Mouse (Mus musculus): ENCODE data around the gene 2310061N02Rik. TPM values are rescaled to one million over a fixed set of nuclear protein-coding genes. Genes with fewer than 3 reads are reported as not detected.

2310061N02Rik gene
- polyA plus RNA-seq, 1 experiment from 2014 or later = not detected

- Histone ChIP-seq H3K4me3 (ENCODE audit: low read depth, low read length) (no peak overlapping the region), H3K4me2 (no peak overlapping the region), H3K36me3 (ENCODE audit: control insufficient read depth, insufficient read depth, low read length) (no peaks in the 10 kb centered on the region), H3K27me3 (ENCODE audit: control insufficient read depth, insufficient read depth, low read length) (no peaks in the 10 kb centered on the region), H3K9me3 (replicated peaks; ENCODE audit: control insufficient read depth, low read length) (no peaks in the 10 kb centered on the region), H3K4me1 (ENCODE audit: control insufficient read depth, insufficient read depth, low read length) (no peaks in the 10 kb centered on the region), H3K9ac (ENCODE audit: low read depth, low read length) (no peak overlapping the region), H3K27ac (ENCODE audit: low read depth, low read length) (no peak overlapping the region)
- WGBS (ENCODE audit: insufficient replicate concordance) = 73% methylated on average over 4 of the region's 4 CpGs
- ATAC-seq (replicated peaks; ENCODE audit: insufficient number of reproducible peaks, low FRiP score, low TSS enrichment) = no peak
Measured at GRCm38 (mm10) chr16:88710757-88711156, 3.0 kb upstream of the 2310061N02Rik start.

GRCm38 (mm10) chr16:88701072-88701864, 6.5 kb downstream of the 2310061N02Rik start:
- Histone ChIP-seq H3K9ac (ENCODE audit: low read depth, low read length) (no peak overlapping the region), H3K27ac (ENCODE audit: low read depth, low read length) (no peak overlapping the region), H3K4me2 (no peak overlapping the region), H3K27me3 (ENCODE audit: control insufficient read depth, insufficient read depth, low read length) (no peaks in the 10 kb centered on the region), H3K4me1 (ENCODE audit: control insufficient read depth, insufficient read depth, low read length) (no peaks in the 10 kb centered on the region), H3K9me3 (replicated peaks; ENCODE audit: control insufficient read depth, low read length) (no peaks in the 10 kb centered on the region), H3K4me3 (ENCODE audit: low read depth, low read length) (no peak overlapping the region), H3K36me3 (ENCODE audit: control insufficient read depth, insufficient read depth, low read length) (no peaks in the 10 kb centered on the region)
- WGBS (ENCODE audit: insufficient replicate concordance) = 54% methylated on average over 4 of the region's 4 CpGs
- no peak for ATAC-seq (replicated peaks; ENCODE audit: insufficient number of reproducible peaks, low FRiP score, low TSS enrichment)

- Histone ChIP-seq H3K36me3 (ENCODE audit: control insufficient read depth, insufficient read depth, low read length) (no peaks in the 10 kb centered on the region), H3K9ac (ENCODE audit: low read depth, low read length) (no peak overlapping the region), H3K27ac (ENCODE audit: low read depth, low read length) (no peak overlapping the region), H3K4me1 (ENCODE audit: control insufficient read depth, insufficient read depth, low read length) (no peaks in the 10 kb centered on the region), H3K4me2 (no peak overlapping the region), H3K9me3 (replicated peaks; ENCODE audit: control insufficient read depth, low read length) (no peaks in the 10 kb centered on the region), H3K27me3 (ENCODE audit: control insufficient read depth, insufficient read depth, low read length) (no peaks in the 10 kb centered on the region), H3K4me3 (ENCODE audit: low read depth, low read length) (no peak overlapping the region)
- 64% methylated on average over 4 of the region's 4 CpGs for WGBS (ENCODE audit: insufficient replicate concordance)
- ATAC-seq (replicated peaks; ENCODE audit: insufficient number of reproducible peaks, low FRiP score, low TSS enrichment) = no peak
Measured at GRCm38 (mm10) chr16:88696256-88696655, 11.5 kb downstream of the 2310061N02Rik start.

GRCm38 (mm10) chr16:88681282-88681681, 26.5 kb downstream of the 2310061N02Rik start:
- H3K36me3 ChIP-seq (ENCODE audit: control insufficient read depth, insufficient read depth, low read length) = no peaks in the 10 kb centered on the region
- H3K4me2 ChIP-seq = no peak overlapping the region
- H3K9ac ChIP-seq (ENCODE audit: low read depth, low read length) = no peak overlapping the region
- no peak overlapping the region for H3K4me3 ChIP-seq (ENCODE audit: low read depth, low read length)
- no peaks in the 10 kb centered on the region for H3K4me1 ChIP-seq (ENCODE audit: control insufficient read depth, insufficient read depth, low read length)
- no peaks in the 10 kb centered on the region for H3K9me3 ChIP-seq (replicated peaks; ENCODE audit: control insufficient read depth, low read length)
- H3K27me3 ChIP-seq (ENCODE audit: control insufficient read depth, insufficient read depth, low read length) = no peaks in the 10 kb centered on the region
- WGBS (ENCODE audit: insufficient replicate concordance) = 52% methylated on average over 2 of the region's 2 CpGs
- no peak overlapping the region for H3K27ac ChIP-seq (ENCODE audit: low read depth, low read length)
- no peak for ATAC-seq (replicated peaks; ENCODE audit: insufficient number of reproducible peaks, low FRiP score, low TSS enrichment)

GRCm38 (mm10) chr16:88679099-88679498, 28.7 kb downstream of the 2310061N02Rik start:
- H3K36me3 ChIP-seq (ENCODE audit: control insufficient read depth, insufficient read depth, low read length) = no peaks in the 10 kb centered on the region
- no peak for ATAC-seq (replicated peaks; ENCODE audit: insufficient number of reproducible peaks, low FRiP score, low TSS enrichment)
- H3K27me3 ChIP-seq (ENCODE audit: control insufficient read depth, insufficient read depth, low read length) = no peaks in the 10 kb centered on the region
- H3K4me2 ChIP-seq = no peak overlapping the region
- H3K9ac ChIP-seq (ENCODE audit: low read depth, low read length) = no peak overlapping the region
- no peak overlapping the region for H3K27ac ChIP-seq (ENCODE audit: low read depth, low read length)
- H3K9me3 ChIP-seq (replicated peaks; ENCODE audit: control insufficient read depth, low read length) = no peaks in the 10 kb centered on the region
- no peak overlapping the region for H3K4me3 ChIP-seq (ENCODE audit: low read depth, low read length)
- H3K4me1 ChIP-seq (ENCODE audit: control insufficient read depth, insufficient read depth, low read length) = no peaks in the 10 kb centered on the region
- WGBS (ENCODE audit: insufficient replicate concordance) = 75% methylated on average over 6 of the region's 6 CpGs

GRCm38 (mm10) chr16:88671571-88671970, 36.2 kb downstream of the 2310061N02Rik start, which contains the start of gene Krtap27-1:
Gene Krtap27-1, minus strand, starts transcription at chr16:88671671.
- H3K9me3 ChIP-seq (replicated peaks; ENCODE audit: control insufficient read depth, low read length) = no peaks in the 10 kb centered on the region
- no peaks in the 10 kb centered on the region for H3K27me3 ChIP-seq (ENCODE audit: control insufficient read depth, insufficient read depth, low read length)
- no peak within 1 kb of the TSS for H3K4me3 ChIP-seq (ENCODE audit: low read depth, low read length)
- H3K4me1 ChIP-seq (ENCODE audit: control insufficient read depth, insufficient read depth, low read length) = no peaks in the 10 kb centered on the region
- H3K27ac ChIP-seq (ENCODE audit: low read depth, low read length) = no peak within 1 kb of the TSS
- no peak within 1 kb of the TSS for H3K9ac ChIP-seq (ENCODE audit: low read depth, low read length)
- no peaks in the 10 kb centered on the region for H3K36me3 ChIP-seq (ENCODE audit: control insufficient read depth, insufficient read depth, low read length)
- H3K4me2 ChIP-seq = no peak within 1 kb of the TSS
- no peak for ATAC-seq (replicated peaks; ENCODE audit: insufficient number of reproducible peaks, low FRiP score, low TSS enrichment)
- WGBS (ENCODE audit: insufficient replicate concordance) = 83% methylated on average over 4 of the region's 4 CpGs

GRCm38 (mm10) chr16:88657426-88657825, 50.3 kb downstream of the 2310061N02Rik start:
- ATAC-seq (replicated peaks; ENCODE audit: insufficient number of reproducible peaks, low FRiP score, low TSS enrichment) = no peak
- no peaks in the 10 kb centered on the region for H3K36me3 ChIP-seq (ENCODE audit: control insufficient read depth, insufficient read depth, low read length)
- no peak overlapping the region for H3K4me3 ChIP-seq (ENCODE audit: low read depth, low read length)
- no peak overlapping the region for H3K27ac ChIP-seq (ENCODE audit: low read depth, low read length)
- no peak overlapping the region for H3K4me2 ChIP-seq
- H3K9ac ChIP-seq (ENCODE audit: low read depth, low read length) = no peak overlapping the region
- WGBS (ENCODE audit: insufficient replicate concordance) = 60% methylated on average over 1 of the region's 1 CpGs
- H3K4me1 ChIP-seq (ENCODE audit: control insufficient read depth, insufficient read depth, low read length) = no peaks in the 10 kb centered on the region
- H3K27me3 ChIP-seq (ENCODE audit: control insufficient read depth, insufficient read depth, low read length) = no peaks in the 10 kb centered on the region
- no peaks in the 10 kb centered on the region for H3K9me3 ChIP-seq (replicated peaks; ENCODE audit: control insufficient read depth, low read length)

All from heart, embryonic 11.5 days (tissue).